Mouse (Mus musculus) limb, embryonic 13.5 days (tissue): Measurements from ENCODE around the gene Allc. TPM values are rescaled to one million over a fixed set of nuclear protein-coding genes. Genes with fewer than 3 reads are reported as not detected.

Experiments
- ATAC-seq: fragments of 200-750 bp; cut with Nextera tagmentation; 2 replicates; pipeline ENCODE4 v1.8.0; 2017; ENCODE audit warnings: low read depth, moderate number of reproducible peaks, moderate TSS enrichment; ENCODE audit not compliant: low FRiP score
- H3K27ac ChIP-seq: fragments of 300-500 bp; sonication (generic); 2 replicates; pipeline ENCODE4 v1.5.1; 2015; ENCODE audit warnings: inconsistent platforms, mild to moderate bottlenecking, moderate library complexity
- H3K27me3 ChIP-seq: fragments of 300-500 bp; sonication (generic); 2 replicates; pipeline ENCODE4 v1.6.1; 2015; ENCODE audit warnings: mild to moderate bottlenecking, inconsistent platforms
- H3K36me3 ChIP-seq: fragments of 300-500 bp; sonication (generic); 2 replicates; pipeline ENCODE4 v1.6.1; 2015; ENCODE audit warnings: inconsistent platforms, mild to moderate bottlenecking, moderate library complexity
- H3K4me1 ChIP-seq: fragments of 300-500 bp; sonication (generic); 2 replicates; pipeline ENCODE4 v1.6.1; 2015; ENCODE audit warnings: inconsistent platforms
- H3K4me2 ChIP-seq: fragments of 300-500 bp; sonication (generic); replicated peaks from 2 replicates; pipeline ENCODE4 v1.6.1; 2015; ENCODE audit warnings: inconsistent platforms, mild to moderate bottlenecking, moderate library complexity
- H3K4me3 ChIP-seq: fragments of 300-500 bp; sonication (generic); 2 replicates; pipeline ENCODE4 v1.5.1; 2015; ENCODE audit warnings: moderate library complexity, mild to moderate bottlenecking, inconsistent platforms
- H3K9ac ChIP-seq: fragments of 300-500 bp; sonication (generic); 2 replicates; pipeline ENCODE4 v1.6.1; 2015; ENCODE audit warnings: mild to moderate bottlenecking, inconsistent platforms
- H3K9me3 ChIP-seq: fragments of 300-500 bp; sonication (generic); 2 replicates; pipeline ENCODE4 v1.6.1; 2016; ENCODE audit warnings: inconsistent platforms
- WGBS: fragments of 180-500 bp; shearing (Covaris S2); methylation state at CpG from one replicate; pipeline ENCODE4 v1.1.7; 2015; 5-methylcytosine and 5-hydroxymethylcytosine counted together
- polyA plus RNA-seq: library from polyadenylated mRNA; unstranded; fragments of >200 nt; fragmentation: Nextera tagmentation; extraction: Ambion mirVana; gene quantifications from 2 replicates; pipeline ENCODE4 v1.2.1, GENCODE M21; 2015

Gene Allc
- not detected in 2 replicates for polyA plus RNA-seq

- Histone ChIP-seq H3K4me3 (no peak within 1 kb of the TSS), H3K4me1 (no peaks in the 10 kb centered on the region), H3K9ac (no peak within 1 kb of the TSS), H3K36me3 (no peaks in the 10 kb centered on the region), H3K27me3 (no peaks in the 10 kb centered on the region), H3K27ac (no peak within 1 kb of the TSS), H3K9me3 (no peaks in the 10 kb centered on the region), H3K4me2 (no peak within 1 kb of the TSS)
- ATAC-seq: no peak
- 84% methylated on average over 8 of the region's 8 CpGs for WGBS
Measured at GRCm38 (mm10) chr12:28582423-28582822, at the start of gene Allc. Gene Allc (minus strand): TSS chr12:28582523.

GRCm38 (mm10) chr12:28628436-28628835, 46.1 kb upstream of the Allc start:
- Histone ChIP-seq H3K27ac (no peak overlapping the region), H3K36me3 (peaks cover 56% of the 10 kb centered on the region), H3K9ac (no peak overlapping the region), H3K27me3 (no peaks in the 10 kb centered on the region), H3K4me2 (no peak overlapping the region), H3K4me1 (peaks cover 7% of the 10 kb centered on the region; the same call in 1 of the 2 replicates), H3K9me3 (no peaks in the 10 kb centered on the region), H3K4me3 (no peak overlapping the region)
- no peak for ATAC-seq
- WGBS: 91% methylated on average over 2 of the region's 2 CpGs

GRCm38 (mm10) chr12:28627092-28627491, 44.8 kb upstream of the Allc start:
- no peak overlapping the region for H3K27ac ChIP-seq
- no peaks in the 10 kb centered on the region for H3K4me1 ChIP-seq
- H3K27me3 ChIP-seq: no peaks in the 10 kb centered on the region
- no peaks in the 10 kb centered on the region for H3K9me3 ChIP-seq
- WGBS: 73% methylated on average over 4 of the region's 4 CpGs
- ATAC-seq: no peak
- H3K36me3 ChIP-seq: peaks cover 43% of the 10 kb centered on the region
- H3K9ac ChIP-seq: no peak overlapping the region
- no peak overlapping the region for H3K4me3 ChIP-seq
- H3K4me2 ChIP-seq: no peak overlapping the region

GRCm38 (mm10) chr12:28625407-28625806, 43.1 kb upstream of the Allc start:
- 86% methylated on average over 7 of the region's 7 CpGs for WGBS
- Histone ChIP-seq H3K36me3 (peaks cover 26% of the 10 kb centered on the region), H3K9ac (no peak overlapping the region), H3K4me2 (no peak overlapping the region), H3K27me3 (no peaks in the 10 kb centered on the region), H3K4me3 (no peak overlapping the region), H3K27ac (no peak overlapping the region), H3K4me1 (no peaks in the 10 kb centered on the region), H3K9me3 (no peaks in the 10 kb centered on the region)
- ATAC-seq: no peak

- 85% methylated on average over 2 of the region's 2 CpGs for WGBS
- no peak overlapping the region for H3K4me3 ChIP-seq
- H3K27ac ChIP-seq: no peak overlapping the region
- no peak overlapping the region for H3K4me2 ChIP-seq
- no peaks in the 10 kb centered on the region for H3K27me3 ChIP-seq
- H3K36me3 ChIP-seq: peaks cover 14% of the 10 kb centered on the region
- no peak overlapping the region for H3K9ac ChIP-seq
- no peak for ATAC-seq
- H3K4me1 ChIP-seq: no peaks in the 10 kb centered on the region
- no peaks in the 10 kb centered on the region for H3K9me3 ChIP-seq
Measured at GRCm38 (mm10) chr12:28624251-28624650, 41.9 kb upstream of the Allc start.

GRCm38 (mm10) chr12:28623195-28623594, 40.9 kb upstream of the Allc start, which contains the start of gene Colec11:
Gene Colec11 (minus strand): TSS chr12:28623377.
- no peaks in the 10 kb centered on the region for H3K4me1 ChIP-seq
- 50% methylated on average over 5 of the region's 5 CpGs for WGBS
- H3K9ac ChIP-seq: no peak within 1 kb of the TSS
- no peak within 1 kb of the TSS for H3K4me2 ChIP-seq
- H3K4me3 ChIP-seq: no peak within 1 kb of the TSS
- no peak within 1 kb of the TSS for H3K27ac ChIP-seq
- peaks cover 4% of the 10 kb centered on the region for H3K36me3 ChIP-seq
- no peak for ATAC-seq
- H3K27me3 ChIP-seq: no peaks in the 10 kb centered on the region
- H3K9me3 ChIP-seq: no peaks in the 10 kb centered on the region

GRCm38 (mm10) chr12:28622641-28623040, 40.3 kb upstream of the Allc start:
- Histone ChIP-seq H3K4me3 (no peak overlapping the region), H3K27me3 (no peaks in the 10 kb centered on the region), H3K9me3 (no peaks in the 10 kb centered on the region), H3K4me1 (no peaks in the 10 kb centered on the region), H3K4me2 (no peak overlapping the region), H3K27ac (no peak overlapping the region), H3K9ac (no peak overlapping the region), H3K36me3 (no peaks in the 10 kb centered on the region)
- ATAC-seq: no peak
- WGBS: 81% methylated on average over 1 of the region's 1 CpGs

GRCm38 (mm10) chr12:28622167-28622532, 39.8 kb upstream of the Allc start:
- Histone ChIP-seq H3K27me3 (no peaks in the 10 kb centered on the region), H3K9ac (no peak overlapping the region), H3K9me3 (no peaks in the 10 kb centered on the region), H3K4me3 (no peak overlapping the region), H3K27ac (no peak overlapping the region), H3K4me2 (no peak overlapping the region), H3K4me1 (no peaks in the 10 kb centered on the region), H3K36me3 (no peaks in the 10 kb centered on the region)
- ATAC-seq: no peak
- WGBS: 40% methylated on average over 5 of the region's 5 CpGs

GRCm38 (mm10) chr12:28621451-28622166, 39.3 kb upstream of the Allc start:
- no peak overlapping the region for H3K9ac ChIP-seq

GRCm38 (mm10) chr12:28617297-28617696, 35.0 kb upstream of the Allc start:
- no peaks in the 10 kb centered on the region for H3K4me1 ChIP-seq
- 36% methylated on average over 4 of the region's 4 CpGs for WGBS
- H3K9me3 ChIP-seq: no peaks in the 10 kb centered on the region
- H3K9ac ChIP-seq: no peak overlapping the region
- H3K4me3 ChIP-seq: no peak overlapping the region
- no peak for ATAC-seq
- H3K27ac ChIP-seq: no peak overlapping the region
- H3K27me3 ChIP-seq: no peaks in the 10 kb centered on the region
- no peak overlapping the region for H3K4me2 ChIP-seq
- H3K36me3 ChIP-seq: no peaks in the 10 kb centered on the region

More at GRCm38 (mm10) chr12:28621451-28622166, 39.3 kb upstream of the Allc start:
- H3K4me2 ChIP-seq: no peak overlapping the region
- no peaks in the 10 kb centered on the region for H3K4me1 ChIP-seq
- H3K27ac ChIP-seq: no peak overlapping the region
- WGBS: 39% methylated on average over 7 of the region's 7 CpGs
- H3K9me3 ChIP-seq: no peaks in the 10 kb centered on the region
- no peaks in the 10 kb centered on the region for H3K27me3 ChIP-seq
- ATAC-seq: no peak
- no peaks in the 10 kb centered on the region for H3K36me3 ChIP-seq
- H3K4me3 ChIP-seq: no peak overlapping the region

- Histone ChIP-seq H3K27ac (no peak overlapping the region), H3K27me3 (no peaks in the 10 kb centered on the region), H3K36me3 (no peaks in the 10 kb centered on the region), H3K9me3 (no peaks in the 10 kb centered on the region), H3K4me1 (no peaks in the 10 kb centered on the region), H3K4me3 (no peak overlapping the region), H3K4me2 (no peak overlapping the region), H3K9ac (no peak overlapping the region)
- no peak for ATAC-seq
- WGBS: 75% methylated on average over 7 of the region's 7 CpGs
Measured at GRCm38 (mm10) chr12:28614401-28614800, 32.1 kb upstream of the Allc start.

GRCm38 (mm10) chr12:28612391-28612790, 30.1 kb upstream of the Allc start:
- no peaks in the 10 kb centered on the region for H3K9me3 ChIP-seq
- no peak overlapping the region for H3K27ac ChIP-seq
- H3K27me3 ChIP-seq: no peaks in the 10 kb centered on the region
- no peak overlapping the region for H3K9ac ChIP-seq
- no peak overlapping the region for H3K4me2 ChIP-seq
- ATAC-seq: no peak
- no peaks in the 10 kb centered on the region for H3K36me3 ChIP-seq
- peaks cover 8% of the 10 kb centered on the region; the same call in 1 of the 2 replicates for H3K4me1 ChIP-seq
- 38% methylated on average over 6 of the region's 6 CpGs for WGBS
- no peak overlapping the region for H3K4me3 ChIP-seq
